Mouse (Mus musculus): ENCODE measurements around the gene Fmo9. TPM values are rescaled to one million over a fixed set of nuclear protein-coding genes. Genes with fewer than 3 reads are reported as not detected.

The Fmo9 gene
- total RNA-seq (2021), result not detected
- long read RNA-seq, experiment 1, result 0 reads
- long read RNA-seq, experiment 2, result 0 reads

DNA sequence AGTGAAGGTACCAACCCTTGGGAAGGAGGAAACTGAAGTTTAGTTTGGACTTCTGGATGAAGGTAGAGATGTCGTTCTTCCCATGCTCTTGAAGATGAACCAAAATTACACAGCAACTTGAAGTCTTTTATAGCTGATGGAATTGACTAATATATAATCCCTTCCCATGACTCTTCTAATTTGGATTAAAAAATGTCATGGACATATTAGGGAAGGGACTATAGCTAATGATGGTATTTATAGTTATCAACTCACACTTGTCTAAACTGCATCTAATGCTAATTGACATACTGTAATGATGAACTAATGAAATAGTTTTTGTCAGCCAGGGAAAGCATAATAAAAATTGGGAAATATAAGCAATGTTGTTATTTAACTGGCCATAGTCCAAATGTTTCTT lies at the start of gene Fmo9:
TSS of gene Fmo9 (minus strand) at position 101 of the 400 bp plus-strand sequence.
- no peak for DNase-seq
- intact Hi-C loops (cut with DNase I), result no loop called here

DNA sequence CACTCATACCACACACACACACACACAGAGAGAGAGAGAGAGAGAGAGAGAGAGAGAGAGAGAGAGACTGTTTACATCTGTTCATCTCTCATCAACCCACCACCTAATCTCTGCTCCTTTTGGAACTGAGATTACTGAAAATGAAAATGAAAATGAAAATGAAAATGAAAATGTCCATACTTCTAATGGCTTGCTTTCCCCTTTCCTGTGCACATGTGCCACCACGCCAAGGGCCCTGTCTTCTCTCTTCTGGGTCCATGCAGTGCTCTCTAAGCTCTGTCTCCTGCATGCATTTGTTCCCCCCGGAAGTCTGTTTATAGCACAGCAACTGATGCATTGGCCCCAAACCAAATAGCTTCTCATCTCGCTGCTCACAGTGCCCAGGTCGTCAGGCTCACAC lies 49.2 kb upstream of the Fmo9 start:
- intact Hi-C loops (cut with DNase I), result loop anchor here (10.0 kb wide), 1 partner anchor 304 kb away; no protein-coding TSS in a partner anchor
- no peak for DNase-seq

GRCm38 (mm10) chr1:166730215-166730614 lies 48.6 kb upstream of the Fmo9 start:
- intact Hi-C loops (cut with DNase I), result loop anchor here (10.0 kb wide), 1 partner anchor 305 kb away; no protein-coding TSS in a partner anchor
- DNase-seq, result no peak

GRCm38 (mm10) chr1:166710861-166711260 lies 29.2 kb upstream of the Fmo9 start:
- DNase-seq, result no peak

GRCm38 (mm10) chr1:166702270-166702912 lies 20.7 kb upstream of the Fmo9 start:
- intact Hi-C loops (cut with DNase I), result no loop called here

More at GRCm38 (mm10) chr1:166710861-166711260, 29.2 kb upstream of the Fmo9 start:
- intact Hi-C loops (cut with DNase I), result no loop called here

GRCm38 (mm10) chr1:166669264-166669663 lies 12.4 kb downstream of the Fmo9 start:
- DNase-seq, result no peak
- intact Hi-C loops (cut with DNase I), result no loop called here

More at GRCm38 (mm10) chr1:166702270-166702912, 20.7 kb upstream of the Fmo9 start:
- no peak for DNase-seq

DNA sequence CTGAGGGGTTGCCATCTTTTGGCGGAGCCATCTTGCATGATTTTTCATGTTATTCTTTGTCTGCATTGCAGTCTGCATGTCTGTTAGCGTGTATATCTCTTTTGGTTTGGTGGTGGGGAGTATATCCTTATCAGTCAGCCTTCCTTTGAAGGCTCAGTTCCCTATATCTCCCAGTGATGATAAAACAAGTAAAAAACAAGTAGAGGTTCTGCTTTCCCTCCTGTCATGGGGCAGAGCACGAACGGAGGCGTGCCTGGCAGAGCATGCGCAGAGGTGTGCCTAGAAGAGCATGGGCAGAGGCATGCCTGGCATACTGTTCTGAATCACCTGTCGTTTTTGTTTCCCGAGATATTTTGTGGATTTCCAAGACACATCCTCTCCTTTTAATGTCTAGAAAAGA lies 20.8 kb downstream of the Fmo9 start:
- DNase-seq, result no peak
- intact Hi-C loops (cut with DNase I), result no loop called here

DNA sequence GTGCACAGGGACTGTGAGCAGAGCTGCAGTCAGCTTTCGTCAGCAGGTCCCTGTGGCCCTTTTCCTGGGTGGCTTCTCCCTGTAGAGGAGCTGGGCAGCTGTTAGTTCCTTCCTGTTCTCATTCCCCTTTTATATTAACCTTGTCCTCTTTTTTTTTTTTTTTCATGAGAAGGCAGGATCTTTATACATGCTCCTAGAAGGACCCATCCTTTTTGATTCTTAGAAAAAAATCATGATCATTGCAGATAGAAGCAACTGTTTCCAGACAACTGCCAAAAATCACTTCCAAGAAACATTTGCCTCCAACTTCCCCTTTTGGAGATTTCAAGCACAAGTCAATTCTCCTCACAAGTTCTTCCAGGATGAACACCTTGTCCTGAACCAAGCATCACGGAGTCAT lies 34.1 kb downstream of the Fmo9 start, which contains the start of gene Gm4847:
TSS of gene Gm4847 (minus strand) at position 101 of the 400 bp plus-strand sequence.
- intact Hi-C loops (cut with DNase I), result no loop called here

More for the DNA sequence above, 34.1 kb downstream of the Fmo9 start, which contains the start of gene Gm4847:
- DNase-seq, result no peak

Small RNA genes within 50 kb of the gene (microRNA-seq; reads per million reads assigned to microRNA genes)
- 0 reads per million in 2 experiments for gene Gm22992

Other genes starting within 250 kb of the Fmo9 start
- gene Gm4846, start 184.3 kb downstream of the Fmo9 start, total RNA-seq (2021), result not detected
- not detected for gene Gm4847, start 34.2 kb downstream of the Fmo9 start, total RNA-seq (2021)

All from gastrocnemius, postnatal 36 days (tissue).